Mouse (Mus musculus) layer of hippocampus, postnatal 14 days (tissue): ENCODE measurements around the gene Slc35e4. TPM values are rescaled to one million over a fixed set of nuclear protein-coding genes. Genes with fewer than 3 reads are reported as not detected.
A peak's percentile ranks its signal among the peaks of the same experiment; 100 is the strongest.
"Not testable (repeated sequence)": the region's sequence is repeated elsewhere in the genome, so short reads cannot be mapped to it uniquely, and the experiment has no call there.

Source experiments
- DNase-seq, 2 experiments: peaks; one replicate each; pipeline ENCODE4 v3.0.0; 2021 to 2022; ENCODE audit warnings: low spot score in 2 of 2, mixed read lengths in 1 of 2
- total RNA-seq, 2 experiments: library from RNA; stranded (reverse); gene quantifications; 2 replicates each; pipeline ENCODE4 v1.2.3; 2021

Slc35e4 gene
- total RNA-seq, 2 experiments from 2014 or later: 21.9 to 22.3 TPM

- DNase-seq: no peak
Observed at GRCm38 (mm10) chr11:3920476-3920875, 6.0 kb upstream of the Slc35e4 start.

GRCm38 (mm10) chr11:3918738-3919137 is 4.3 kb upstream of the Slc35e4 start:
- no peak for DNase-seq

GRCm38 (mm10) chr11:3913316-3914108 is 952 bp downstream of the Slc35e4 start:
- peak; percentile 90 to 94 for DNase-seq

GRCm38 (mm10) chr11:3912875-3913271 is 1.6 kb downstream of the Slc35e4 start:
- DNase-seq: peak; percentile 34 to 41

- DNase-seq: peak in 1 of 2 experiments; percentile 60
Observed at GRCm38 (mm10) chr11:3912100-3912874, 2.2 kb downstream of the Slc35e4 start.

- not testable (repeated sequence) for DNase-seq
Observed at GRCm38 (mm10) chr11:3911440-3911839, 3.0 kb downstream of the Slc35e4 start.

GRCm38 (mm10) chr11:3910513-3911310 is 3.8 kb downstream of the Slc35e4 start:
- DNase-seq: no peak

- no peak for DNase-seq
Observed at GRCm38 (mm10) chr11:3909236-3909635, 5.2 kb downstream of the Slc35e4 start.

GRCm38 (mm10) chr11:3905446-3905845 is 9.0 kb downstream of the Slc35e4 start:
- DNase-seq: no peak

- DNase-seq: no peak
Observed at GRCm38 (mm10) chr11:3904673-3905072, 9.8 kb downstream of the Slc35e4 start.

GRCm38 (mm10) chr11:3903046-3903445 is 11.4 kb downstream of the Slc35e4 start:
- peak; percentile 53 to 80 for DNase-seq

GRCm38 (mm10) chr11:3902516-3902915 is 11.9 kb downstream of the Slc35e4 start:
- no peak for DNase-seq

GRCm38 (mm10) chr11:3900296-3900695 is 14.2 kb downstream of the Slc35e4 start:
- no peak for DNase-seq

GRCm38 (mm10) chr11:3895933-3896332 is 18.5 kb downstream of the Slc35e4 start:
- no peak for DNase-seq

GRCm38 (mm10) chr11:3895458-3895857 is 19.0 kb downstream of the Slc35e4 start:
- no peak for DNase-seq

GRCm38 (mm10) chr11:3894406-3895281 is 19.8 kb downstream of the Slc35e4 start, which contains the start of the genes 4921536K21Rik and Dusp18:
TSS of gene 4921536K21Rik (minus strand) at chr11:3895098.
TSS of gene Dusp18 (plus strand) at chr11:3895240.
- DNase-seq: peak; percentile 90 to 97

GRCm38 (mm10) chr11:3893970-3894369 is 20.5 kb downstream of the Slc35e4 start:
- no peak for DNase-seq

- DNase-seq: no peak
Observed at GRCm38 (mm10) chr11:3887331-3887730, 27.1 kb downstream of the Slc35e4 start.

GRCm38 (mm10) chr11:3883711-3884110 is 30.8 kb downstream of the Slc35e4 start:
- DNase-seq: no peak

- DNase-seq: peak; percentile 58 to 78
Observed at GRCm38 (mm10) chr11:3879836-3880235, 34.6 kb downstream of the Slc35e4 start.
